Mouse (Mus musculus): Measurements from ENCODE around the gene Pold1. TPM values are rescaled to one million over a fixed set of nuclear protein-coding genes. Genes with fewer than 3 reads are reported as not detected.

Gene Pold1
- polyA plus RNA-seq (2016; fragmentation: Nextera tagmentation; extraction: Ambion mirVana), result 65.2 and 66.4 TPM in 2 replicates

DNA sequence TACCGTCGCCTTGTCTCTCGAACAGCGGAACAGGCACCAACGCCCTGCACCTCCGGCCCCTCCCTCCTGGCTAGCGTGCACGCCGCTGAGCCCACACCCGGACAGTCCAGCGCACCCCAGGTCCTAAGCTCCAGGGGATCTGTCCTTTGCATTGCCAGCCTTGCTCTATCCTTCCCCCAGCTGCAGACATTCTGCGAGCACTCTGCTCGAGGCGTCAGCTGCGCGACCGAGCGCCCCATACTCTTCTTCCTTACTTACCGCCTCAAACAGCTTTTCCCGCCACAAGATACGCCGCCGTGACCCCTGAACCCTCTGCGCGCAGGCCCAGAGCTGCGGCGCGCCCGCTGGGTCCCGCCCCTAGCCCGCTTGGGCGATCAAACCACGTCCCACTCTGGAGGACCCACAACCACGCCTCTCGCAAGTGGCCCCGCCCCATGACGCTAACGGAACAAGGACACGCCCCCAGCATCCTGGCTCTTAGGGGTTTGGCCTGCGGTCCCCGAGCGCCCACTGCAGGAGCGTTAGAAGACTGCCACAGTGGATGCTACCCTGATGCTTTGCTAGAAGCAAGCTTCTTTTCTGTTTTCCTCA, at the start of gene Pold1:
Gene Pold1, minus strand, starts transcription at position 353 of the 591 bp plus-strand sequence.
- Histone ChIP-seq H3K27me3 (replicated peaks) (no peaks in the 10 kb centered on the region), H3K4me2 (replicated peaks) (peak within 1 kb of the TSS; percentile 92), H3K4me1 (peaks cover 20% of the 10 kb centered on the region), H3K9ac (peak within 1 kb of the TSS; percentile 59), H3K9me3 (0 out of 2 replicates have a peak, but pooled peaks cover 6% of the 10 kb centered on the region), H3K36me3 (peaks cover 33% of the 10 kb centered on the region), H3K27ac (no peak within 1 kb of the TSS), H3K4me3 (peak within 1 kb of the TSS; percentile 59)
- WGBS, result under 1% methylated on average over 43 of the region's 43 CpGs
- ATAC-seq (ENCODE audit: low FRiP score, low read depth), result peak; percentile 85

DNA sequence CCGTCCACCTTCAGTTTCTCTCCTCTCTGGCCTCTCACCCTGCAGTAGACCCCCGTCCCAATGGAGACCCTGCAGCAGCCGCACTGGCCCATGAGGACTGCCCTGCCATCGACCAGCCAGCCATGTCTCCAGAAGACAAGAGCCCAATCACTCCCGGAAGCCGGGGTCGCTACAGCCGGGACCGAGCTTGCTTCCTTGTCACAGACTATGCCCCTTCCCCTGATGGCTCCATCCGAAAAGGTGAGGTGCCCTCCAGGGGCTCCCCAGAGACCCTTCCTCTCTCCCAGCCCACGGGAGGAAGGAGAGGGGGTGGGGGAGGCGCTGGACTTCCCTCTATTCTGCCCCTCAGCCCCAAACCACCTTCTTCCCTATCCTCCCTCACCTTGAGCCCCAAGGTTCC, 49.7 kb upstream of the Pold1 start:
- Histone ChIP-seq H3K27ac (no peak overlapping the region), H3K36me3 (peaks cover 6% of the 10 kb centered on the region; the same call in 1 of the 2 replicates), H3K4me1 (peaks cover 29% of the 10 kb centered on the region), H3K4me2 (replicated peaks) (no peak overlapping the region), H3K9ac (no peak overlapping the region), H3K9me3 (no peaks in the 10 kb centered on the region), H3K27me3 (replicated peaks) (peaks cover 25% of the 10 kb centered on the region), H3K4me3 (no peak overlapping the region)
- WGBS, result 86% methylated on average over 11 of the region's 12 CpGs
- no peak for ATAC-seq (ENCODE audit: low FRiP score, low read depth)

DNA sequence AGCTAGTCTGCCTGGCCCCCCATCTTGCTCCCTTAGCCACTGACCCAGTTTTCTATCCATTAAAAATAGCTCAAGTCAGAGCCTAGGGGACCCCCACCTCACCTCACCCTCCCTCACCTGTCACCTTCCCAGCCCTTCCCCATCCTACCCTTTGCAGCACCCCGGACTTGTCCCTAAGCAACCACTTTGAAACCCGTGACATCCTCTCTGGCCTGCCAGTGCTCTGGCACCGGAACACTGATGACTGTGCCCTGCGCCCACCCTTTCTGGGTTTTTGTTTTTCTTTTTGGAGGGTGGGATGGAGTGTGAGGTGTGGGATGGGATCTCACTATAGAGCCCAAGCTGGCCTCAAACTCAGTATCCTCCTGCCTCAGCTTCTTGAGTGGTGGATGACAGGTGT, 49.0 kb upstream of the Pold1 start:
- H3K27me3 ChIP-seq (replicated peaks), result peaks cover 25% of the 10 kb centered on the region
- H3K9me3 ChIP-seq, result no peaks in the 10 kb centered on the region
- WGBS, result 91% methylated on average over 4 of the region's 4 CpGs
- peaks cover 29% of the 10 kb centered on the region for H3K4me1 ChIP-seq
- H3K27ac ChIP-seq, result no peak overlapping the region
- no peak overlapping the region for H3K9ac ChIP-seq
- no peak for ATAC-seq (ENCODE audit: low FRiP score, low read depth)
- no peak overlapping the region for H3K4me2 ChIP-seq (replicated peaks)
- H3K4me3 ChIP-seq, result no peak overlapping the region
- H3K36me3 ChIP-seq, result peaks cover 6% of the 10 kb centered on the region; the same call in 1 of the 2 replicates

DNA sequence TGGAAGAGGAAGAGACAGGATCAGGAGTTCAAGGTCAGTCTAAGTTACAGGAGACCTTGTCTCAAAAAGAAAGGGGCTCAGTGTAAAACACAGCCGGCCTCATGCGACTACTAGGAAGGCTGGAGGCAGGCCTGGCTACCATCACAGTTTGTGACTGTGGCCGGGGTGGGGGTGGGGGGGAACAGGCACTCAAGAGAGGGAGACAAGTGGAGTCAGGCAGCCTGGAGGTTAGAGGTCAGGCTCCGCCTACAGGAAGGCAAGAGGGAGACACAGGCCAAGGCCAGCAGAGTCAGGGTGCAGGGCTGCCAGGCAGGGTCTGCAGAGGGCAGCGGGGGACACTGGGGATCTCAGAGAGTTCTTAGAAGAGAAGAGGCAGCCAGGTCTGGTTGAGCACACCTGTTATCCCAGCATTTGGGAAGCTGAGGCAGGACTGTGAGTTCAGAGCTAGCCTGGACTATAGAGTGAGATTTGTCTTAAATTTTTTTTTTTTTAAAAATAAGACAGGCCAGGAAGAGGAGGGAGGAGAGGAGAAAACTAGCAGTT, 48.4 kb upstream of the Pold1 start:
- Histone ChIP-seq H3K27ac (no peak overlapping the region), H3K9ac (no peak overlapping the region), H3K27me3 (replicated peaks) (peaks cover 30% of the 10 kb centered on the region), H3K36me3 (peaks cover 6% of the 10 kb centered on the region; the same call in 1 of the 2 replicates), H3K4me3 (no peak overlapping the region), H3K4me2 (replicated peaks) (no peak overlapping the region), H3K4me1 (peaks cover 29% of the 10 kb centered on the region), H3K9me3 (no peaks in the 10 kb centered on the region)
- WGBS, result 61% methylated on average over 5 of the region's 5 CpGs
- ATAC-seq (ENCODE audit: low FRiP score, low read depth), result no peak

DNA sequence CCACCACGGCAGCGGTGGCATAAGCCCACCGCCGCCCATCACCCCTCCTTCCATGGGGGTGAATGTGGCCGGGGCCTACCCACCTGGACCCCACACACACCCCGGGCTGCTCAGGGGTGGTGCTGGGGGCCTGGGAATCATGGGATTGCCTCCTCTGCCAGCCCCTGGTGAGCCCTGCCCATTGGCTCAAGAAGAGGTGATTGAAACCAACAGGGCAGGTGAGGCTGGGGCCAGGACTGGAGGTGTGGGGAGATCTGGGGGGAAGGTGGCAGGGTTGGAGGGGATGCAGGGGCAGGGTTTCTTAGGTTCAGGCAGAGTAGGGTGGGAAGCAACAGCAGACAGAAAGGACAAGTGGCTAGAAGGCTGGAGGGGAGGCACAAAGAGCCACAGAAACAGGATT, 47.4 kb upstream of the Pold1 start:
- Histone ChIP-seq H3K36me3 (peaks cover 6% of the 10 kb centered on the region; the same call in 1 of the 2 replicates), H3K9ac (no peak overlapping the region), H3K27me3 (replicated peaks) (peaks cover 31% of the 10 kb centered on the region), H3K4me1 (peaks cover 33% of the 10 kb centered on the region), H3K4me3 (no peak overlapping the region), H3K27ac (no peak overlapping the region), H3K4me2 (replicated peaks) (no peak overlapping the region), H3K9me3 (no peaks in the 10 kb centered on the region)
- 89% methylated on average over 6 of the region's 6 CpGs for WGBS
- no peak for ATAC-seq (ENCODE audit: low FRiP score, low read depth)

GRCm38 (mm10) chr7:44595131-44595561, 46.5 kb upstream of the Pold1 start:
- peaks cover 27% of the 10 kb centered on the region for H3K27me3 ChIP-seq (replicated peaks)
- H3K9ac ChIP-seq, result no peak overlapping the region
- WGBS, result 91% methylated on average over 20 of the region's 20 CpGs
- H3K27ac ChIP-seq, result no peak overlapping the region
- H3K36me3 ChIP-seq, result peaks cover 6% of the 10 kb centered on the region; the same call in 1 of the 2 replicates
- H3K4me1 ChIP-seq, result peaks cover 37% of the 10 kb centered on the region
- H3K9me3 ChIP-seq, result no peaks in the 10 kb centered on the region
- no peak for ATAC-seq (ENCODE audit: low FRiP score, low read depth)
- H3K4me2 ChIP-seq (replicated peaks), result no peak overlapping the region
- no peak overlapping the region for H3K4me3 ChIP-seq

GRCm38 (mm10) chr7:44594291-44594690, 45.6 kb upstream of the Pold1 start:
- Histone ChIP-seq H3K4me2 (replicated peaks) (peak overlapping the region; percentile 99), H3K9ac (peak overlapping the region; percentile 51), H3K4me3 (peak overlapping the region; percentile 31), H3K4me1 (peaks cover 45% of the 10 kb centered on the region), H3K27ac (no peak overlapping the region), H3K27me3 (replicated peaks) (peaks cover 30% of the 10 kb centered on the region), H3K36me3 (peaks cover 6% of the 10 kb centered on the region; the same call in 1 of the 2 replicates), H3K9me3 (no peaks in the 10 kb centered on the region)
- no peak for ATAC-seq (ENCODE audit: low FRiP score, low read depth)
- WGBS, result 66% methylated on average over 6 of the region's 6 CpGs

- Histone ChIP-seq H3K4me1 (peaks cover 47% of the 10 kb centered on the region), H3K4me3 (peak overlapping the region; percentile 31), H3K4me2 (replicated peaks) (peak overlapping the region; percentile 99), H3K9ac (peak overlapping the region; percentile 51), H3K9me3 (no peaks in the 10 kb centered on the region), H3K27ac (no peak overlapping the region; the same call in 1 of the 2 replicates), H3K36me3 (peaks cover 6% of the 10 kb centered on the region; the same call in 1 of the 2 replicates), H3K27me3 (replicated peaks) (peaks cover 33% of the 10 kb centered on the region)
- peak; percentile 45 for ATAC-seq (ENCODE audit: low FRiP score, low read depth)
- WGBS, result under 1% methylated on average over 22 of the region's 22 CpGs
Observed at GRCm38 (mm10) chr7:44593775-44594174, 45.1 kb upstream of the Pold1 start.

GRCm38 (mm10) chr7:44593051-44593450, 44.4 kb upstream of the Pold1 start:
- no peak overlapping the region for H3K27ac ChIP-seq
- H3K27me3 ChIP-seq (replicated peaks), result peaks cover 40% of the 10 kb centered on the region
- 0 out of 2 replicates have a peak overlapping the region, but pooled peaks have one; percentile 7 for H3K4me3 ChIP-seq
- whole genome bisulfite sequencing, result 2% methylated on average over 15 of the region's 15 CpGs
- peak overlapping the region; percentile 99 for H3K4me2 ChIP-seq (replicated peaks)
- H3K4me1 ChIP-seq, result peaks cover 54% of the 10 kb centered on the region
- no peak overlapping the region for H3K9ac ChIP-seq
- no peaks in the 10 kb centered on the region for H3K9me3 ChIP-seq
- no peak for ATAC-seq (ENCODE audit: low FRiP score, low read depth)
- H3K36me3 ChIP-seq, result peaks cover 6% of the 10 kb centered on the region; the same call in 1 of the 2 replicates

- Histone ChIP-seq H3K27me3 (replicated peaks) (peaks cover 50% of the 10 kb centered on the region), H3K36me3 (peaks cover 6% of the 10 kb centered on the region; the same call in 1 of the 2 replicates), H3K4me1 (peaks cover 65% of the 10 kb centered on the region), H3K9me3 (no peaks in the 10 kb centered on the region), H3K4me2 (replicated peaks) (peak overlapping the region; percentile 99), H3K9ac (peak overlapping the region; percentile 84), H3K4me3 (peak overlapping the region; percentile 67), H3K27ac (no peak overlapping the region)
- ATAC-seq (ENCODE audit: low FRiP score, low read depth), result no peak
- under 1% methylated on average over 60 of the region's 60 CpGs for WGBS
Observed at GRCm38 (mm10) chr7:44591348-44592116, 42.9 kb upstream of the Pold1 start.

GRCm38 (mm10) chr7:44590402-44591347, 42.0 kb upstream of the Pold1 start, which contains the start of gene Kcnc3:
Gene Kcnc3 (plus strand): TSS chr7:44590664.
- Histone ChIP-seq H3K9me3 (no peaks in the 10 kb centered on the region), H3K27me3 (replicated peaks) (peaks cover 50% of the 10 kb centered on the region), H3K4me1 (peaks cover 65% of the 10 kb centered on the region), H3K36me3 (peaks cover 2% of the 10 kb centered on the region; the same call in 1 of the 2 replicates), H3K27ac (peak within 1 kb of the TSS; percentile 57), H3K9ac (peak within 1 kb of the TSS; percentile 84), H3K4me3 (peak within 1 kb of the TSS; percentile 67), H3K4me2 (replicated peaks) (peak within 1 kb of the TSS; percentile 99)
- ATAC-seq (ENCODE audit: low FRiP score, low read depth), result peak; percentile 90
- WGBS, result under 1% methylated on average over 80 of the region's 80 CpGs
